28 mouse cellular contexts compared by ENCODE assay signal in the genomic region with DNA sequence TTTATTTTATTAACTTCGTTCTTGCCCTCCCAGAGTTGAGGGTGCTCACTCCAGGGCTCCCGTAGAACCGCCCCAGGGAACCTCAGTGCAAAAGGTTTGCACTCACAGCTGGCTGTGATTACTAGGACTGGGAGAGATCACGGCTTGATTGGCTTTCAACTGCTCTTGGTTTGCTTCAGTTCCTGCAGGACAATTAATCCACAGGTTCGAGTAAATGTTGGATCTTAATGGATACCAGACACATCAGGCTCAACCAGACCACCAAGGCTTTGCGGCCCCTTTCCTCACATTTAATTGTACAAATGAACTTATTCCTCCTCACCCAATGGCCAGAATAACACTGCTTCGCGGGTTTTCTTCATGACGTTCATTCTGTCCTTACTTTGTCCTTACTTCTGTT.
A peak's percentile ranks its signal among the peaks of the same experiment; 100 is the strongest.
DNase-seq lines count a peak whose midpoint lies in the region; ATAC-seq lines count a peak whose summit lies in the region.
"Had no signal": no experiment of that assay in that cellular context is flagged by ENCODE, and none has a peak within 500 bp of the region (broad histone marks: within the 10 kb centered on the region; RNA-seq: fewer than 3 reads in every experiment).

No protein-coding gene starts in this region.

- H3K27me3 ChIP-seq in midbrain, embryonic 11.5 days (ENCODE audit: control insufficient read depth, insufficient read depth, low read length), result no peaks in the 10 kb centered on the region
- no peaks in the 10 kb centered on the region for H3K27me3 ChIP-seq in midbrain, embryonic 10.5 days (ENCODE audit: low read depth, poor library complexity, severe bottlenecking)
- no peaks in the 10 kb centered on the region for H3K27me3 ChIP-seq in embryonic facial prominence, embryonic 11.5 days (ENCODE audit: control insufficient read depth, insufficient read depth, low read length)
- no peaks in the 10 kb centered on the region for H3K27me3 ChIP-seq in limb, embryonic 10.5 days (ENCODE audit: low read depth, poor library complexity, severe bottlenecking)
- no peaks in the 10 kb centered on the region for H3K27me3 ChIP-seq in intestine, embryonic 15.5 days (replicated peaks)
- H3K27me3 ChIP-seq: forebrain, embryonic 13.5 days; heart, embryonic 12.5 days; heart, embryonic 15.5 days; hindbrain, embryonic 13.5 days had no signal

- DNase-seq in midbrain, embryonic 11.5 days (ENCODE audit: low spot score, missing footprints), result peak; percentile 57
- DNase-seq in midbrain, embryonic 10.5 days (ENCODE audit: low spot score), result no peak
- peak; percentile 86 for DNase-seq in embryonic facial prominence, embryonic 11.5 days (ENCODE audit: low spot score)
- DNase-seq in limb, embryonic 10.5 days (ENCODE audit: low spot score), result peak; percentile 52
- DNase-seq in thymus, postnatal 10 days (ENCODE audit: low spot score in 2 of 2), result no peak
- DNase-seq: adrenal gland, adult 2 months; adrenal gland, postnatal 14 days; B cell, adult 2 months; cerebellum, adult 11 months; cerebellum, adult 2 months; cerebellum, adult 9-11 months; cerebellum, postnatal 25 days; gastrocnemius, adult 2 months; gastrocnemius, postnatal 14 days; heart, adult 11 months; heart, postnatal 10 days; heart, postnatal 36 days had no signal

- H3K4me3 ChIP-seq in midbrain, embryonic 11.5 days (ENCODE audit: low read depth, low read length), result no peak overlapping the region
- H3K4me3 ChIP-seq in midbrain, embryonic 10.5 days, result no peak overlapping the region
- H3K4me3 ChIP-seq in embryonic facial prominence, embryonic 11.5 days (ENCODE audit: low read depth, low read length), result no peak overlapping the region
- no peak overlapping the region for H3K4me3 ChIP-seq in limb, embryonic 10.5 days
- no peak overlapping the region for H3K4me3 ChIP-seq in intestine, embryonic 15.5 days (replicated peaks)
- H3K4me3 ChIP-seq: forebrain, embryonic 10.5 days; forebrain, embryonic 13.5 days; gastrocnemius, adult 2 months; heart, embryonic 12.5 days; heart, embryonic 15.5 days; hindbrain, embryonic 10.5 days; hindbrain, embryonic 13.5 days had no signal

- no peaks in the 10 kb centered on the region for H3K36me3 ChIP-seq in midbrain, embryonic 11.5 days (ENCODE audit: control insufficient read depth, insufficient read depth, low read length)
- H3K36me3 ChIP-seq in midbrain, embryonic 10.5 days, result no peaks in the 10 kb centered on the region
- no peaks in the 10 kb centered on the region for H3K36me3 ChIP-seq in embryonic facial prominence, embryonic 11.5 days (replicated peaks; ENCODE audit: control insufficient read depth, insufficient read depth, low read depth, low read length)
- no peaks in the 10 kb centered on the region for H3K36me3 ChIP-seq in limb, embryonic 10.5 days
- no peaks in the 10 kb centered on the region for H3K36me3 ChIP-seq in intestine, embryonic 15.5 days
- H3K36me3 ChIP-seq: forebrain, embryonic 10.5 days; heart, embryonic 12.5 days; heart, embryonic 15.5 days; hindbrain, embryonic 10.5 days; hindbrain, embryonic 13.5 days had no signal

- H3K27ac ChIP-seq in midbrain, embryonic 11.5 days (ENCODE audit: low read depth, low read length), result no peak overlapping the region
- H3K27ac ChIP-seq in midbrain, embryonic 10.5 days (replicated peaks), result no peak overlapping the region
- H3K27ac ChIP-seq in embryonic facial prominence, embryonic 11.5 days (replicated peaks; ENCODE audit: low read depth, low read length), result no peak overlapping the region; the same call in 1 of the 2 replicates
- H3K27ac ChIP-seq in limb, embryonic 10.5 days, result peak overlapping the region; percentile 75
- H3K27ac ChIP-seq in intestine, embryonic 15.5 days, result no peak overlapping the region
- H3K27ac ChIP-seq: forebrain, embryonic 10.5 days; forebrain, embryonic 13.5 days; gastrocnemius, adult 2 months; heart, embryonic 15.5 days; hindbrain, embryonic 10.5 days; hindbrain, embryonic 13.5 days had no signal

- H3K9me3 ChIP-seq in midbrain, embryonic 11.5 days (ENCODE audit: control insufficient read depth, low read length), result no peaks in the 10 kb centered on the region
- no peaks in the 10 kb centered on the region for H3K9me3 ChIP-seq in midbrain, embryonic 10.5 days (replicated peaks)
- H3K9me3 ChIP-seq in embryonic facial prominence, embryonic 11.5 days (replicated peaks; ENCODE audit: control insufficient read depth, low read length), result no peaks in the 10 kb centered on the region
- no peaks in the 10 kb centered on the region for H3K9me3 ChIP-seq in limb, embryonic 10.5 days (replicated peaks)
- H3K9me3 ChIP-seq in intestine, embryonic 15.5 days, result no peaks in the 10 kb centered on the region
- H3K9me3 ChIP-seq: forebrain, embryonic 13.5 days; heart, embryonic 15.5 days had no signal

- H3K4me1 ChIP-seq in midbrain, embryonic 11.5 days (ENCODE audit: control insufficient read depth, insufficient read depth, low read length), result no peaks in the 10 kb centered on the region
- no peaks in the 10 kb centered on the region for H3K4me1 ChIP-seq in midbrain, embryonic 10.5 days
- H3K4me1 ChIP-seq in embryonic facial prominence, embryonic 11.5 days (ENCODE audit: control insufficient read depth, insufficient read depth, low read length), result no peaks in the 10 kb centered on the region
- H3K4me1 ChIP-seq in limb, embryonic 10.5 days, result peaks cover 63% of the 10 kb centered on the region
- no peaks in the 10 kb centered on the region for H3K4me1 ChIP-seq in intestine, embryonic 15.5 days (replicated peaks)
- H3K4me1 ChIP-seq: forebrain, embryonic 10.5 days; forebrain, embryonic 13.5 days; heart, embryonic 12.5 days; heart, embryonic 15.5 days; hindbrain, embryonic 10.5 days; hindbrain, embryonic 13.5 days had no signal

- 83% methylated on average over 9 of the region's 9 CpGs for WGBS in midbrain, embryonic 11.5 days
- 80% methylated on average over 9 of the region's 9 CpGs for WGBS in midbrain, embryonic 10.5 days
- 35% methylated on average over 9 of the region's 9 CpGs for WGBS in embryonic facial prominence, embryonic 11.5 days
- WGBS in limb, embryonic 10.5 days, result 29% methylated on average over 9 of the region's 9 CpGs
- 78% methylated on average over 9 of the region's 9 CpGs for WGBS in intestine, embryonic 15.5 days

- H3K4me2 ChIP-seq in midbrain, embryonic 11.5 days, result no peak overlapping the region
- no peak overlapping the region for H3K4me2 ChIP-seq in embryonic facial prominence, embryonic 11.5 days (ENCODE audit: low read depth, low read length)
- H3K4me2 ChIP-seq in intestine, embryonic 15.5 days (replicated peaks), result no peak overlapping the region
- H3K4me2 ChIP-seq: forebrain, embryonic 13.5 days; heart, embryonic 12.5 days; heart, embryonic 15.5 days; hindbrain, embryonic 13.5 days had no signal

- ATAC-seq in midbrain, embryonic 11.5 days (ENCODE audit: low FRiP score), result no peak
- no peak for ATAC-seq in embryonic facial prominence, embryonic 11.5 days (replicated peaks; ENCODE audit: insufficient number of reproducible peaks, low FRiP score, low TSS enrichment, low read depth)
- ATAC-seq in CD4-positive, CD25-positive, alpha-beta regulatory T cell, adult 4 months, result no peak
- ATAC-seq in intestine, embryonic 15.5 days, result no peak
- ATAC-seq: forebrain, embryonic 13.5 days; forebrain, embryonic 16.5 days; hindbrain, embryonic 16.5 days; intestine, embryonic 16.5 days had no signal

- H3K9ac ChIP-seq in midbrain, embryonic 11.5 days (ENCODE audit: low read length), result no peak overlapping the region
- no peak overlapping the region for H3K9ac ChIP-seq in embryonic facial prominence, embryonic 11.5 days (replicated peaks; ENCODE audit: low read length)
- no peak overlapping the region for H3K9ac ChIP-seq in intestine, embryonic 15.5 days
- H3K9ac ChIP-seq: forebrain, embryonic 13.5 days; heart, embryonic 12.5 days; heart, embryonic 15.5 days; hindbrain, embryonic 13.5 days had no signal

Comparison
In these comparisons a context has a peak if more than half of its experiments do, and no peak if none do; other contexts are left out.
1. DNase-seq: peak in midbrain, embryonic 11.5 days (single experiment), embryonic facial prominence, embryonic 11.5 days (single experiment) and limb, embryonic 10.5 days (single experiment); none in midbrain, embryonic 10.5 days (single experiment) and thymus, postnatal 10 days (0 of 2).